Mouse (Mus musculus) hindbrain, embryonic 13.5 days (tissue): ENCODE results near the gene Slc35d3. TPM values are rescaled to one million over a fixed set of nuclear protein-coding genes. Genes with fewer than 3 reads are reported as not detected.

Experiments
- ATAC-seq: fragments of 200-750 bp; cut with Nextera tagmentation; 2 replicates; pipeline ENCODE4 v1.8.0; 2017; ENCODE audit warnings: moderate TSS enrichment; ENCODE audit not compliant: low FRiP score
- H3K27ac ChIP-seq: fragments of 300-500 bp; sonication (generic); 2 replicates; pipeline ENCODE4 v1.5.1; 2015; ENCODE audit warnings: inconsistent platforms, mild to moderate bottlenecking, moderate library complexity
- H3K27me3 ChIP-seq: fragments of 300-500 bp; sonication (generic); 2 replicates; pipeline ENCODE4 v1.6.1; 2015; ENCODE audit warnings: mild to moderate bottlenecking, inconsistent platforms
- H3K36me3 ChIP-seq: fragments of 300-500 bp; sonication (generic); 2 replicates; pipeline ENCODE4 v1.6.1; 2015; ENCODE audit warnings: mild to moderate bottlenecking, inconsistent platforms
- H3K4me1 ChIP-seq: fragments of 300-500 bp; sonication (generic); replicated peaks from 2 replicates; pipeline ENCODE4 v1.6.1; 2015; ENCODE audit warnings: inconsistent platforms
- H3K4me2 ChIP-seq: fragments of 300-500 bp; sonication (generic); 2 replicates; pipeline ENCODE4 v1.6.1; 2015; ENCODE audit warnings: inconsistent platforms, mild to moderate bottlenecking, moderate library complexity
- H3K4me3 ChIP-seq: fragments of 300-500 bp; sonication (generic); 2 replicates; pipeline ENCODE4 v1.5.1; 2015; ENCODE audit warnings: mild to moderate bottlenecking, inconsistent platforms
- H3K9ac ChIP-seq: fragments of 300-500 bp; sonication (generic); 2 replicates; pipeline ENCODE4 v1.6.1; 2015; ENCODE audit warnings: mild to moderate bottlenecking, inconsistent platforms
- H3K9me3 ChIP-seq: fragments of 300-500 bp; sonication (generic); 2 replicates; pipeline ENCODE4 v1.6.1; 2016; ENCODE audit warnings: inconsistent platforms
- WGBS: fragments of 180-500 bp; shearing (Covaris S2); methylation state at CpG from one replicate; pipeline ENCODE4 v1.1.7; 2015; 5-methylcytosine and 5-hydroxymethylcytosine counted together
- polyA plus RNA-seq: library from polyadenylated mRNA; unstranded; fragments of >200 nt; fragmentation: Nextera tagmentation; extraction: Ambion mirVana; gene quantifications from 2 replicates; pipeline ENCODE4 v1.2.1, GENCODE M21; 2015

Gene Slc35d3
- polyA plus RNA-seq, 1 experiment from 2014 or later, result 1.4 TPM

DNA sequence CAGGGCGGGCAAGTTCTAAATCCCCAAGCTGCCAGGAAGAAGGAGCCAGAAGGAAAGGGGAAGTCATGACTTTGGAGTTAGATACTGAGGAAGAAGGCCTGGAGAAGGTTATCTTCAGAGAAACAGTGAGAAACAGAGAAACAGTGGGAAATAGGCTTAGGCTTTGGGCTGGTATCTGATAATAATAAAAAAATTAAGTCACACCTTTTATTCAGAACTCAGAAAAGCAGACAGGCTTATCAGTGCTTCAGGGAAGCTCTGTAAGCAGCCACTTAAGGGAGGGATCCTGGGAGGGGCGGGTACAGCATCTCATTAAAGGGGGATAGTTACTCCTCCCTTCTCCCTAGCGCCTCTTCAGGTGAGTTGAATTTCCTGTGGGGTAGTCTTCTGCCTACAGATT lies 30.3 kb downstream of the Slc35d3 start:
- Histone ChIP-seq H3K27ac (no peak overlapping the region), H3K4me2 (no peak overlapping the region), H3K27me3 (no peaks in the 10 kb centered on the region), H3K9me3 (no peaks in the 10 kb centered on the region), H3K36me3 (no peaks in the 10 kb centered on the region), H3K9ac (no peak overlapping the region), H3K4me3 (no peak overlapping the region), H3K4me1 (no peaks in the 10 kb centered on the region)
- ATAC-seq, result no peak
- 63% methylated on average over 3 of the region's 3 CpGs for WGBS

DNA sequence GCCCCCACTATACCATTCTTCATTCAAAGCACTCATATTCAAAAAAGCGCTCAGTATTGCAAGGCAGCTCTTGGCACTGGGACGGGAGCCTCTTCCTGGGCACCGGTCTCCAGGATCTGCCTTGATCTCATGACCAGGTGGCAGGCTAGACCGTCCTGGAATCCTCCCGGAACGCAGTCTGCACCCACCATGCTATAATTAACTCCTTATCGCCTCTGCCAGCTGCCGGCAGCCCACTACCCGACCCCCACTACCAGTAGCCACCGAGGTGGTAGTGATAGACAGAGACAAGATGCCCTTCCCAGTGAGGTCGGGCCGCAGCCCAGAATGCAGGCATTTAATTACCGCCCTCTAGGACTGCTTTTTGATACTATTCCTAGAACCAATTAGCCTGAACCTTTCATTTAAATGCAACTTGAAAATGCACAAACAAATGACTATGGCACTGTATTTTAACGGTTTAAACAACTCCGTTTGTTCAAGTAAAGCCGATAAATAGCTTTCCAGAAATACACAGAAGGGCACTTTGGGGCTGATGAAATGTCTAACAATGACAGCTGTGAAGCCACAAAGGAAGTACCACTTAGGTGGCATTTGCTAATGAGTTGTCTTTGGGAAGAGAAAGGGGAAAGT lies 32.4 kb downstream of the Slc35d3 start:
- H3K9ac ChIP-seq, result no peak overlapping the region
- no peak overlapping the region for H3K4me2 ChIP-seq
- 59% methylated on average over 16 of the region's 16 CpGs for WGBS
- no peaks in the 10 kb centered on the region for H3K9me3 ChIP-seq
- no peak overlapping the region for H3K27ac ChIP-seq
- no peaks in the 10 kb centered on the region for H3K27me3 ChIP-seq
- H3K4me1 ChIP-seq, result 0 out of 2 replicates have a peak, but pooled peaks cover 3% of the 10 kb centered on the region
- H3K4me3 ChIP-seq, result no peak overlapping the region
- no peak for ATAC-seq
- H3K36me3 ChIP-seq, result no peaks in the 10 kb centered on the region

DNA sequence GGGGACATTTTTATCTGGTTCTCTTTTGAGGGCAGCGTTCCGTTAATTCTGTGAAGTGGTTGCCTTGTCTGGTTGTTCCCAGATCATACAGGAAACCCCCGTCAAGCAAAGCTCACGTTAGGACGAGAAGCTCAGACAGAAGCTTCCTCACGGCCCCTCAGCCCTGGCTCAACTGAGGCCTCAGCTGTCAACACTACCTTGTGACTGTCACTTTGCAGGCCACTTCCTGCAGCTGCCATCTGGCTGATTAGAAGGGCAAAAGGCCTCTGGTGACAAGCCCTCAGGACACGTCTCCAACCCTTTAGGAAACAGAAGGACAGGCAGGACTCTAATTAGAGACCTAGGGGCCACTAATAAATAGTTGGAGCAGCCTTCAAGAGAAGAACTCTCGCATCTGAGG lies 35.9 kb downstream of the Slc35d3 start:
- 0 out of 2 replicates have a peak, but pooled peaks cover 3% of the 10 kb centered on the region for H3K4me1 ChIP-seq
- WGBS, result 39% methylated on average over 8 of the region's 8 CpGs
- no peaks in the 10 kb centered on the region for H3K27me3 ChIP-seq
- H3K4me3 ChIP-seq, result no peak overlapping the region
- no peak for ATAC-seq
- no peak overlapping the region for H3K9ac ChIP-seq
- H3K27ac ChIP-seq, result no peak overlapping the region
- H3K36me3 ChIP-seq, result no peaks in the 10 kb centered on the region
- no peak overlapping the region for H3K4me2 ChIP-seq
- H3K9me3 ChIP-seq, result no peaks in the 10 kb centered on the region

DNA sequence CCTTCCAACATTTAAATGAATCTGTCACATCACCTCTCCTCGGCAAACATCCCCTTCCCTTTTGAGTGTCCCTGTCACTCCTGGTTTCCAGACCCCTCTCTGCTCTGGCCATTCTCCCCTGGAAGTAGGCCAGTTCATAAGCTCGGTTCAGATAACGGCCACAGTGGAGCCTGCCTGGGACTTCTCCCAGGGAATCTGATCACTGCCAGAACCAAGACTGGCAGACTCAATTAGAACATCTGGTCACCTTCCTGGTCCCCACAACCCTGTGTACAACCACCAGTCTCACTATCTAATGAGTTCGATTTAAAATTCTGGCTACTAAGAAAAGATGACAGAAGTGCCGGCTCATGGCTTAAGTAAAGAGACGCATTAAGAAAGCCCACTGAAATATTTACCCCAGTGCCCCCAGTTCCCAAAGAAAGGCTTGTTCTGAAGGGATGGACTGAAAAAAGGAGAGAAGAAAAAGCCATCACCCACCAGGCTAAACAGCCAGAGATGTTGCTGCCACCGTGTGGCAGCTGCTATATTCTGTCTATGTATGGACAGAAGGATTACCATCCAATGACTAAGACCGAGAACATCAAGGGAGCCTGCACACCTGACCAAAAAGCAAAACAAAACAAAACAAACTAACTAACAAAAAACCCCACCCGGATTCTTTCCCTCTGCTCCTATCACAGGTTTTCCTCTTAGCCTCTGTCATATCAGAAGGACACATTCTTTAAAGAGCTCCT lies 39.7 kb downstream of the Slc35d3 start:
- Histone ChIP-seq H3K9me3 (no peaks in the 10 kb centered on the region), H3K4me1 (0 out of 2 replicates have a peak, but pooled peaks cover 3% of the 10 kb centered on the region), H3K9ac (no peak overlapping the region), H3K27me3 (no peaks in the 10 kb centered on the region), H3K36me3 (no peaks in the 10 kb centered on the region), H3K27ac (no peak overlapping the region), H3K4me2 (no peak overlapping the region), H3K4me3 (no peak overlapping the region)
- no peak for ATAC-seq
- 60% methylated on average over 9 of the region's 9 CpGs for WGBS

DNA sequence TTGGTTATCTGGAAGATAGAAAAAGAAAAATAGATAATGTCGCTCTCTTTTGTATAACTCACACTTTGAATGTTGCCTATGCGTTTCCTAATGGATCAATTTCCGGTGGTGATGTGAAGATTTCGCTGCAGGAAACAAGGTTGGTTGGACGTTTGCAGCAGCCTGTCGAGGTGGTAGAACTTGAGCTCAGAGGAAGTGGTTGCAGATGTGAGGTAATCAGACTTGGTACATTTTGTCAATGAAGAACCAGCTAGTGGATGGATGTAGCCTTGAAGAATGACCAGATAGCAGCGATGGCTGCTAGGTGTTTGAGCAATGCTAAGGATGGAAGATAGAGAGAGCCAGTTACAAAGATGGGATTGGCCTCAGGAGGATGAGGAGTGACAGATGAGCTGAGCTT lies 46.5 kb downstream of the Slc35d3 start:
- Histone ChIP-seq H3K4me2 (no peak overlapping the region), H3K4me3 (no peak overlapping the region), H3K36me3 (no peaks in the 10 kb centered on the region), H3K9ac (no peak overlapping the region), H3K27me3 (no peaks in the 10 kb centered on the region), H3K9me3 (no peaks in the 10 kb centered on the region), H3K27ac (no peak overlapping the region), H3K4me1 (no peaks in the 10 kb centered on the region)
- WGBS, result 93% methylated on average over 7 of the region's 7 CpGs
- ATAC-seq, result no peak

DNA sequence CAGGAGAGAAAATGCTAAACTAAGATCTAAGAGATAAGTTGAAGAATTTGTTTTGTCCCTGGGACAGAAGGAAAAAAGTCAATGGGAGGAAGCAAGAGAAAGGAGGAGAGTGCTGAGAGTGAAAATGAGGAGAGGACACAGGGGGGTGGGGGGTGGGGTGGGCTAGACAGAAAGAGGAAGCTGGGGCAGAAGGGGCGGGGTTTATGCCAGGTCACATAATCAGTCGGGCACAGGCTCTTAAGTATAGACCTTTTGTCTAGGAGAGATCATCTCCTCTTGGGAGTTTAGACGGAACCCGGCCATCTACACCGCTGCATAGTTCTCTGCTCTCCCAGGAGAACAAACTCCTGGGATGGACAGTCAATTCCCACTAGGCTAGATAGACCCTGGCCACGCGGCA lies 48.3 kb downstream of the Slc35d3 start:
- 0 out of 2 replicates have a peak, but pooled peaks cover 3% of the 10 kb centered on the region for H3K9me3 ChIP-seq
- ATAC-seq, result no peak
- no peak overlapping the region for H3K27ac ChIP-seq
- no peaks in the 10 kb centered on the region for H3K27me3 ChIP-seq
- WGBS, result 83% methylated on average over 7 of the region's 7 CpGs
- H3K4me3 ChIP-seq, result no peak overlapping the region
- H3K4me1 ChIP-seq, result no peaks in the 10 kb centered on the region
- H3K4me2 ChIP-seq, result no peak overlapping the region
- H3K36me3 ChIP-seq, result no peaks in the 10 kb centered on the region
- no peak overlapping the region for H3K9ac ChIP-seq

Other genes with a start within 250 kb of the Slc35d3 start
- not detected in 2 replicates for gene Il22ra2, start 229.5 kb downstream of the Slc35d3 start, polyA plus RNA-seq
- gene Il20ra, start 138.9 kb downstream of the Slc35d3 start, polyA plus RNA-seq, result 0.18 and 0.35 TPM in 2 replicates
- gene Pex7, start 56.2 kb upstream of the Slc35d3 start, polyA plus RNA-seq, result 24.8 and 30.7 TPM in 2 replicates
- 0.65 and 0.74 TPM in 2 replicates for gene Map3k5, start 83.0 kb upstream of the Slc35d3 start, polyA plus RNA-seq